Mouse (Mus musculus): ENCODE data around the gene Mrnip. TPM values are rescaled to one million over a fixed set of nuclear protein-coding genes. Genes with fewer than 3 reads are reported as not detected.

The Mrnip gene
- total RNA-seq, 4 experiments from 2014 or later: 9.1 to 17.0 (median 14.6) TPM

GRCm38 (mm10) chr11:50159347-50159746 is 14.9 kb upstream of the Mrnip start:
- no peak for DNase-seq

GRCm38 (mm10) chr11:50161578-50162304 is 12.5 kb upstream of the Mrnip start:
- DNase-seq: peak; percentile 69

GRCm38 (mm10) chr11:50162338-50163050 is 11.8 kb upstream of the Mrnip start:
- no peak for DNase-seq

DNA sequence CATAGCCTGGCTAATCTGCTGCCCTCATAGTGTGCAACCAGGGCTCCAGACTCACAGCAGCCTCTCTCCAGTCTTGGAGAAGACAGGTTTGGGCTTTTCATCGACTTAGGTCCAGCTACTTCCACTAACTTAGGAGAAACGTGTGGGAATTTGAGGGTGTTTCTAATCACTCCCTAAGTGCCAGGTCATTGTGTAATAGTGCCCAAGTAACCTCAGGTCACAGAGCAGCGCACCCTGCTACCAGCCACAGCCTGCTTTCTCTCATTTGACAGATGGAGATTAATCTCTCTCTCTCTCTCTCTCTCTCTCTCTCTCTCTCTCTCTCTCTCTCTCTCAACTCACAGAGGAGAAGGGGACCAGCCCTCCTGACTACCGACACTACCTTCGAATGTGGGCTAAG is 5.9 kb upstream of the Mrnip start:
- DNase-seq: no peak

DNA sequence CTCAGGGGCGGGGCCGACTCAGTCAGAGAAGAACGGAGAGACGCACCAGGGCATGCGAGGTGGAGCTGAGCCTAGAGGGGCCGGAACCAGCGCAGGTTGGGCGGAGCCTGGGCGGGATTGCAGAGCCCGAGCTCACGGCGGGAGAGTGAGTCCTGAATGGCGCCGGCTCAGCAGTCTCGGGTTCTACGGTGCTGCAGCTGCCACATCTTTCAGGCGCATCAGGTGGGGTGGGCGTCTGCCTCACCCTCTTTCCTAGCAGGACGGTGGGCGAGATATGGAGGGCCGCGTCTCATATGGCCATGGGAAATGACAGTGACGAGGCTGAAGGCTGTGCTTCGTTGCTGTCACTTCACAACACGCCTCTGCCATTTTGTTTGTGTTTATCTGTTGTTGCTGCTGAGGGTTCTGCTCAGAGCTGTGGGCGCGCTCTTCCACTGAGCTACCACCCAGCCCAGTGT is 515 bp downstream of the Mrnip start:
- peak; percentile 97 for DNase-seq

DNA sequence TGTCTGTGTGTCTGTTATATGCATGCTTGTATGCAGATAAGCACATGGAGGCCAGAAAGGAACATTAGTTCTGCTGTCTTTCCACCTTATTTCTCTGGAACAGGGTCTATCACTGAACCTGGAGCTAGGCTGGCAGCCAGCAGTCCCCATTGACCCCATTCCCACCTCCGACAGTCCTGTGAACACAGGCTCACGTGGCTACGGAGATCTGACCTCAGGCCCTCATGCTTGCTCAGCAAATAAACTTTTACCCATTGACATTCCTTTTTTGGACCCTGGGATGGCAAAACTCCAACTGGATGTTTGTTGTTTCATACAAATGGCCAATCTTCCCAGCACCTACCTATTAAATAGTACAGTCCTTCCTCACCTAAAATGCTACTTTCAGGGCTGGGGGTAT is 2.1 kb downstream of the Mrnip start:
- DNase-seq: no peak

GRCm38 (mm10) chr11:50177111-50177510 is 2.9 kb downstream of the Mrnip start:
- DNase-seq: no peak

DNA sequence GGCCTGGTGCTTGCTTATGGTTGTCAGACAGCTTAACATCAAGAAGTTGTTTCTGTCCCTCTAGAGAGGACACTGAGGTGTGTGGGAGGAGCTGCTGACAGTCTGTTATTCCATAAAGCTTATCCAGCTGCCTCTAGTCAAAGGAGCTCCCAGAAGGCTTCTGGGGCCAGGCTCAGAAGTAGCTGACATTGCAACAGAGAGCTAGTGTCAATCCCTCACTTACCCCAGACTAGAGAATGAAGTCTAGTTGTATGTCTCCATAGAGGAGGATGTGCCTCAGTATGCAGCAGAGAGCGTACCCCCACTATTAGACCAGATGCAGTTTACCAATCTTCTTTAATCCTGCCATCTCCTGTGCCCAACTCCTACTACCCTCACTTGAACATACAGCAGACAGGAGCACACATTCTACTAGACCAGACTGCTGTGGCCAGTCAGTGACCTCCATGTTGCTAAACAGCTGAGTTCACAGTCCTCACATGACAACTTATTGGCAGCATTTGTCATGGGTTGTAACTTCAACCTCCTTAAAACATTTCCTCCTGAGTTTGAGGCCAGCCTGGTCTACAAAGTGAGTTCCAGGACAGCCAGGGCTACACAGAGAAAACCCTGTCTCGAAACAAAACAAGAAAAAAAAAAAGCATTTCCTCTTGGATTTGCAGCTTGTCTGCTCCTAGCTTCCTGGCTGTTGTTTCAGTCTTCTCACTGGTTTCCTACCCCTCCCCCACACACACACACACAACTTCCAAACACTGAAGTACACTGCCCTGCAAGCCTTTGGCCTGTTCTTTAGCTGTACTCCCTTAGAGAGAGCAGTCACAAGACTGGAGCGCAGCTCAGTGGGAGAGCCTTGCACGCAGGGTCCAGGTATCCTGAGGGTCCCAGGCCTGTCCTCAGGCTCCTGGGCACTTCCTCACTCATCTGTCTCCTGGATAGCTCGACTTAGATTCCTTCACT is 4.6 kb downstream of the Mrnip start:
- no peak for DNase-seq

- DNase-seq: no peak
These were observed 6.4 kb downstream of the Mrnip start for GRCm38 (mm10) chr11:50180478-50181231.

DNA sequence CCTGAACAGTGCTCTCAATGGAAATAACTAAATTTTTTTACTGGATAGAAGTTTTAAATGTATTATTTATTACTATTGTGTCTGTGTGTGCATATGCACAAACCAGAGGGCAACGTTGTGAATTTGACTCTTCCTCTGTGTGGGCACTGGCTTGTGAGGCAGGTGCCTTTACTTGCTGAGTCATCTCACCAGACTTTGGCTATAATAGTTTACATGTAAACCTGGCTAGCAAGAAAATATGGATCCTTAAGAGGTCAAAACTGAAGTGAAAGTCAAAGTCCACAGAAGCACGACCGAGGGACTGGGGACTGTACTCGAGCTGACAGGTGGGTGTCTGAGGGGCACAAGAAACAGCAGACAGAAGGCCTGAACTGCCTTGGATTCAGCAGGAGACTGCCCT is 8.5 kb downstream of the Mrnip start:
- no peak for DNase-seq

GRCm38 (mm10) chr11:50184788-50185187 is 10.5 kb downstream of the Mrnip start:
- DNase-seq: no peak

GRCm38 (mm10) chr11:50188682-50189081 is 14.4 kb downstream of the Mrnip start:
- no peak for DNase-seq

DNA sequence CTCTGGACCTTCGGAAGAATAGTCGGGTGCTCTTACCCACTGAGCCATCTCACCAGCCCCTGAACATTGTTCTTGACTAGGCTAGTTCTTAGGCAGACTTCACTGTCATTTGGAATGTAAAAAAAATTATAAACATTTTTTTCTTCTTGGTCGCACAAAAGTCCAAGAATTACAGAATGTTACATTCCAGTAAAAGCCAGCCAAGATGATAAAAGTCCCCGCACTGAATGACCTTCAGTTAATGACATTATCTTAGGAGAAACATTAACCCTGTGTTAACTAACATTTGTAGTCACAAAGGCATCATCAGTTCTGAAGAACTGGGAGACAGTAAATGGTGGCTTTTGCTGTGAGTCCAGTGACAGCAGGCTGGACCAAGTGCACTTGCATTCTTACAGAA is 16.1 kb downstream of the Mrnip start:
- no peak for DNase-seq

DNA sequence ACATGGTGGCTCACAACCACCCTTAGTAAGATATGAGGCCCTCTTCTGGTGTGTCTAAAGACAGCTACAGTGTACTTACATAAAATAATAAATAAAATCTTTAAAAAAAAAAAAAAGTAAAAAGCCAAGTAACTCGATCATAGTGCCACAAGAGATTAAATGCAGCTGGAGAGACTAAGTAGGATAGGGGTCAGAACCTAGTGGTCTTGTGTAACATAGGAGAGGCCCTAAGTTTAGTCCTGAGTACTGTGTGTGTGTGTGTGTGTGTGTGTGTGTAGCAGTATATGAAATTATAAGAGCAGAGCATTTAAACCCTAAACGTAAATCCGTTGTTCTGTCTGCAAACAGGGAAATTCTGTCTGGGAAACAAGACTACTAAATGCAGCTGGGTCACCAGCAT is 18.0 kb downstream of the Mrnip start:
- no peak for DNase-seq

GRCm38 (mm10) chr11:50194070-50194469 is 19.8 kb downstream of the Mrnip start:
- DNase-seq: no peak

- DNase-seq: no peak
These were observed 20.5 kb downstream of the Mrnip start for GRCm38 (mm10) chr11:50194793-50195192.

- DNase-seq: no peak
These were observed 23.3 kb downstream of the Mrnip start for GRCm38 (mm10) chr11:50197500-50197899.

DNA sequence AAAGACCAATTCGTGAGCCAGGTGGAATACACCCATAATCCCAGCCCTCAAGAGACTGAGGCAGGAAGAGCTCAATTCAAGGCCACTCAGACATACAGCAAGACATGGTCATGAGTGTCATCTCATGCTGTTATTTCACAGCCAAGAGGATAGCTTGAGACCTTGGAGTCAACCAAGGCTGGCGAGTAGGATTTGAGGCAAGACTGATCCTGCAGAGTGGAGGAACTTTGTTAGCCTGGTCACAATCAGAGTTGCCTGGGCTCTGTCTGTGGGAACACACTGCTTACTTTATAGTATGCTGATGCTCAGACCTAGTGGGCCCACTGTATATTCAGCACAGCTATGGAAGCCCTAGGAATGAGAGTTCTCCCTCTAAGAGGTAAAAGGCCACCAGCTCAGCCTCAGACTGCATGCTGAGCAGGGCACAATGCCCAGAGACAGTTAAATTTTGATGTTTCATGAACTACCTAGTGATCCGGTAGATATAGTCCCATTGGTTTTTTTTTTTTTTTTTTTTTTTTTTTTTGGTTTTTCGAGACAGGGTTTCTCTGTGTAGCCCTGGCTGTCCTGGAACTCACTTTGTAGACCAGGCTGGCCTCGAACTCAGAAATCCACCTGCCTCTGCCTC is 24.1 kb downstream of the Mrnip start:
- DNase-seq: no peak

DNA sequence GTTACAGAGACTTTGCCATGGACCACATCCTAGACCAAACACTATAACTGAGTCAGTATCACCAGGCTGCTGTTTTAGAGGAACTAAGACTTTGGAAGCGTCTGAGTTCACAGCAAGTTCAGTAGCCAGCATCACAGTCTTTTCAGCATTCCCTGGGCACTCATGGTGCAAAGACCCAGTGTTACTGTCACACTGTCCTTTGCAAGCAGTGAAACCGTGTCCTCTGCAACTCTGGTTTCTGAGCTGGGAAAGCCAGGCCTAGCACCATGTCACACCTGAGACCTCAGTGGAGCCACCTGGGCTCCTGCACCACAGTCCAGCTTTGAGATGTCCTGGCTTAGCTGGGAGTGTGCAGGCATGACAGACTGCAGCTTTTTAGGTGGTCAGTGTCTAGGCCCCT is 24.7 kb downstream of the Mrnip start:
- DNase-seq: no peak

GRCm38 (mm10) chr11:50200613-50201012 is 26.4 kb downstream of the Mrnip start:
- no peak for DNase-seq

DNA sequence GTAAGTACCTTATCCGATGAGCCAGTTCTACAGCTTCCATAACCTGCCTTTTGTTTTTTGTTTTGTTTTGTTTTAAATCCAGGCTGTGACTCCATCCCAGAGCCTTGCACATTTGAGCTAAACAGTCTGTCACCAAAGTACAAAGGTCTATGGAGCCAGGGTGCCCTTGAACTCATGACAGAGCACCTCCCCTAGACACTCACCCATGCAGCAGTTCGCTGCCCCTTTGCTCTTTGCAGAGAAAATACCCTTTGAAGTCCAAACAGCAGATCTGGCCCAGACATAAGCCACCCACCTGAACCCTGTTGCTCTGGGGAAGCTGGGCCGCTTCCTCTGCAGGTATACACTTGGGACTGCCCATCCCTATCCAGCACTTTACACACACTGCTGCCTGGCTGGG is 27.3 kb downstream of the Mrnip start:
- DNase-seq: no peak
